18 mouse cellular contexts compared by ENCODE assay signal in genomic region chr2:113092756-113093155, GRCm38 (mm10).
DNase-seq lines count a peak whose midpoint lies in the region; ATAC-seq and TF ChIP-seq lines count a peak whose summit lies in the region.
"Had no signal": no experiment of that assay in that cellular context is flagged by ENCODE, and none has a peak within 500 bp of the region (broad histone marks: within the 10 kb centered on the region; RNA-seq: fewer than 3 reads in every experiment).

No protein-coding gene starts in this region.

- no peak overlapping the region for H3K4me3 ChIP-seq in lung, embryonic 15.5 days
- H3K4me3 ChIP-seq in lung, postnatal 0 days (ENCODE audit: low read depth, low read length), result no peak overlapping the region
- H3K4me3 ChIP-seq: embryonic facial prominence, embryonic 10.5 days; embryonic facial prominence, embryonic 12.5 days; forebrain, embryonic 13.5 days; forebrain, embryonic 15.5 days had no signal

- TF ChIP-seq EP300 in lung, postnatal 0 days (IDR thresholded peaks at IDR 0.05), result peak; percentile 48; the same call in 1 of the 2 replicates

- no peak overlapping the region for H3K9ac ChIP-seq in lung, embryonic 15.5 days
- no peak overlapping the region for H3K9ac ChIP-seq in lung, postnatal 0 days (replicated peaks; ENCODE audit: low read depth)
- H3K9ac ChIP-seq: embryonic facial prominence, embryonic 12.5 days; forebrain, embryonic 13.5 days; forebrain, embryonic 15.5 days had no signal

- no peak for TF ChIP-seq CTCF in lung, postnatal 0 days (IDR thresholded peaks at IDR 0.05)

- no peaks in the 10 kb centered on the region for H3K4me1 ChIP-seq in lung, embryonic 15.5 days
- no peaks in the 10 kb centered on the region for H3K4me1 ChIP-seq in lung, postnatal 0 days (ENCODE audit: insufficient read depth, low read depth, low read length)
- H3K4me1 ChIP-seq: embryonic facial prominence, embryonic 10.5 days; embryonic facial prominence, embryonic 12.5 days; forebrain, embryonic 13.5 days; forebrain, embryonic 15.5 days had no signal

- H3K4me2 ChIP-seq in lung, embryonic 15.5 days, result no peak overlapping the region
- H3K4me2 ChIP-seq in lung, postnatal 0 days (replicated peaks; ENCODE audit: low read depth, low read length), result no peak overlapping the region
- H3K4me2 ChIP-seq: embryonic facial prominence, embryonic 12.5 days; forebrain, embryonic 13.5 days; forebrain, embryonic 15.5 days had no signal

- 72% methylated on average over 1 of the region's 1 CpGs for WGBS in lung, embryonic 15.5 days
- WGBS in lung, postnatal 0 days, result 38% methylated on average over 1 of the region's 1 CpGs

- DNase-seq in lung, postnatal 14 days, result no peak
- DNase-seq in lung, postnatal 0 days (ENCODE audit: low spot score), result peak; percentile 78
- no peak for DNase-seq in lung, adult 18-20 months
- DNase-seq in adipocyte (ENCODE audit: low spot score), result peak; percentile 26
- no peak for DNase-seq in thymus, postnatal 10 days (ENCODE audit: low spot score in 2 of 2)
- DNase-seq: adrenal gland, adult 8-10 months; adrenal gland, postnatal 14 days; adrenal gland, postnatal 36 days; cerebellum, adult 11-12 months; cerebellum, adult 2 months; cerebellum, adult 9-10 months; cerebellum, postnatal 10 days; cerebellum, postnatal 25 days had no signal

- no peaks in the 10 kb centered on the region for H3K27me3 ChIP-seq in lung, embryonic 15.5 days
- H3K27me3 ChIP-seq in lung, postnatal 0 days (replicated peaks; ENCODE audit: insufficient read depth, low read length), result no peaks in the 10 kb centered on the region
- H3K27me3 ChIP-seq: embryonic facial prominence, embryonic 12.5 days; forebrain, embryonic 13.5 days; forebrain, embryonic 15.5 days had no signal

- H3K36me3 ChIP-seq in lung, embryonic 15.5 days, result no peaks in the 10 kb centered on the region
- no peaks in the 10 kb centered on the region for H3K36me3 ChIP-seq in lung, postnatal 0 days (ENCODE audit: insufficient read depth, low read length)
- H3K36me3 ChIP-seq: embryonic facial prominence, embryonic 10.5 days; embryonic facial prominence, embryonic 12.5 days; forebrain, embryonic 15.5 days had no signal

- H3K27ac ChIP-seq in lung, embryonic 15.5 days, result no peak overlapping the region
- no peak overlapping the region for H3K27ac ChIP-seq in lung, postnatal 0 days (ENCODE audit: low read length)
- H3K27ac ChIP-seq: embryonic facial prominence, embryonic 10.5 days; embryonic facial prominence, embryonic 12.5 days; forebrain, embryonic 13.5 days; forebrain, embryonic 15.5 days had no signal

- peak; percentile 75; the same call in 1 of the 2 replicates for ATAC-seq in lung, embryonic 15.5 days (ENCODE audit: borderline replicate concordance, extremely low read depth, low FRiP score, low TSS enrichment)
- ATAC-seq in lung, postnatal 0 days, result peak; percentile 66
- ATAC-seq: forebrain, embryonic 13.5 days; forebrain, embryonic 15.5 days had no signal

- H3K9me3 ChIP-seq in lung, embryonic 15.5 days, result no peaks in the 10 kb centered on the region
- H3K9me3 ChIP-seq in lung, postnatal 0 days (ENCODE audit: low read length), result no peaks in the 10 kb centered on the region
- H3K9me3 ChIP-seq: embryonic facial prominence, embryonic 10.5 days; embryonic facial prominence, embryonic 12.5 days; forebrain, embryonic 13.5 days; forebrain, embryonic 15.5 days had no signal

Comparison
In these comparisons a context has a peak if more than half of its experiments do, and no peak if none do; other contexts are left out.
1. DNase-seq: peak in lung, postnatal 0 days (single experiment) and adipocyte (single experiment); none in lung, postnatal 14 days (single experiment), lung, adult 18-20 months (0 of 2) and thymus, postnatal 10 days (0 of 2).